Mouse (Mus musculus): Measurements from ENCODE around the gene Slc30a3. TPM values are rescaled to one million over a fixed set of nuclear protein-coding genes. Genes with fewer than 3 reads are reported as not detected.

Slc30a3 gene
- 10 to 100 TPM; 89.6 to 92.2 TPM for total RNA-seq (2021)
- long read RNA-seq, experiment 1, transcript Slc30a3-201 (8 exons, 2,089 nt) = major isoform, 65 of 90 reads
- long read RNA-seq, experiment 1, partial matches to known transcripts = 7 of 90 reads
- long read RNA-seq, experiment 1, other reads (novel, unspliced or antisense) = 18 of 90 reads
- long read RNA-seq, experiment 2, transcript Slc30a3-201 (8 exons, 2,089 nt) = major isoform, 117 of 150 reads
- long read RNA-seq, experiment 2, partial matches to known transcripts = 17 of 150 reads
- long read RNA-seq, experiment 2, other reads (novel, unspliced or antisense) = 16 of 150 reads

GRCm38 (mm10) chr5:31108000-31108490, at the start of gene Slc30a3:
Gene Slc30a3 (minus strand): TSS chr5:31108237.
- H3K4me3 ChIP-seq = no peak within 1 kb of the TSS
- DNase-seq (ENCODE audit: low spot score in 2 of 2) = no peak
- H3K27ac ChIP-seq = no peak within 1 kb of the TSS
- TF ChIP-seq CTCF (conservative IDR thresholded peaks at IDR 0.05) = no peak

- no peak for TF ChIP-seq CTCF (conservative IDR thresholded peaks at IDR 0.05)
- peak; percentile 76 to 82 for DNase-seq (ENCODE audit: low spot score in 2 of 2)
These were observed 46.1 kb upstream of the Slc30a3 start, which contains the start of gene Mpv17 for GRCm38 (mm10) chr5:31154152-31154553. Gene Mpv17 (minus strand): TSS chr5:31154251.

GRCm38 (mm10) chr5:31153516-31154151, 45.6 kb upstream of the Slc30a3 start:
- TF ChIP-seq CTCF (conservative IDR thresholded peaks at IDR 0.05) = no peak
- DNase-seq (ENCODE audit: low spot score in 2 of 2) = peak in 1 of 2 experiments; percentile 30
- Histone ChIP-seq H3K4me3 (peak overlapping the region; percentile 83), H3K27ac (peak overlapping the region; percentile 94)

More at GRCm38 (mm10) chr5:31154152-31154553, 46.1 kb upstream of the Slc30a3 start, which contains the start of gene Mpv17:
- peak within 1 kb of the TSS; percentile 83 for H3K4me3 ChIP-seq
- H3K27ac ChIP-seq = peak within 1 kb of the TSS; percentile 94

DNA sequence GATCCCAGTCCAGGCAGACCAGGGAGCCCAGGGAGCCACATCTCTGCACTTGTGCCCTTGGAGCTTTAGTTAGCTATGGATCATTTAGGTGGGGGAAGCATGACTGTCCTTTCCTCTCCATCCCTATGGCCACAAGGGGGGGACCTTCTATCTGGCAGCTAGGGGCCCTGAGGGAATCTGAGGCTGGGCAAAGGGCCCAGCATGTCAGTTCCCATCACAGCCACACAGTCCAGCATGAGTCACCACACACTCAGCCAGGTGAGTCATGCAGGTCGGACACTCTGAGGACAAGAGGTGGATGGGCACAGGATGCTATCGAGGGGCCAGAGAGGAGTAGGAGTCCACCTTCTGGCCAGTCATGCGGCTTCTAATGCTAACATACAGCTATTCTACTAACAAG, 43.7 kb upstream of the Slc30a3 start:
- DNase-seq (ENCODE audit: low spot score in 2 of 2) = no peak
- TF ChIP-seq CTCF (conservative IDR thresholded peaks at IDR 0.05) = peak; percentile 27
- Histone ChIP-seq H3K27ac (no peak overlapping the region), H3K4me3 (no peak overlapping the region)

- no peak for DNase-seq (ENCODE audit: low spot score in 2 of 2)
These were observed 41.7 kb upstream of the Slc30a3 start for GRCm38 (mm10) chr5:31149781-31150180.

GRCm38 (mm10) chr5:31138968-31139425, 31.0 kb upstream of the Slc30a3 start:
- Histone ChIP-seq H3K27ac (no peak overlapping the region), H3K4me3 (no peak overlapping the region)
- no peak for DNase-seq (ENCODE audit: low spot score in 2 of 2)
- no peak for TF ChIP-seq CTCF (conservative IDR thresholded peaks at IDR 0.05)

More at GRCm38 (mm10) chr5:31149781-31150180, 41.7 kb upstream of the Slc30a3 start:
- no peak overlapping the region for H3K27ac ChIP-seq
- no peak for TF ChIP-seq CTCF (conservative IDR thresholded peaks at IDR 0.05)
- no peak overlapping the region for H3K4me3 ChIP-seq

GRCm38 (mm10) chr5:31138241-31138967, 30.4 kb upstream of the Slc30a3 start, which contains the start of gene Ucn:
Gene Ucn (minus strand): TSS chr5:31138829.
- TF ChIP-seq CTCF (conservative IDR thresholded peaks at IDR 0.05) = no peak
- DNase-seq (ENCODE audit: low spot score in 2 of 2) = no peak
- Histone ChIP-seq H3K4me3 (peak within 1 kb of the TSS; percentile 46), H3K27ac (no peak within 1 kb of the TSS)

DNA sequence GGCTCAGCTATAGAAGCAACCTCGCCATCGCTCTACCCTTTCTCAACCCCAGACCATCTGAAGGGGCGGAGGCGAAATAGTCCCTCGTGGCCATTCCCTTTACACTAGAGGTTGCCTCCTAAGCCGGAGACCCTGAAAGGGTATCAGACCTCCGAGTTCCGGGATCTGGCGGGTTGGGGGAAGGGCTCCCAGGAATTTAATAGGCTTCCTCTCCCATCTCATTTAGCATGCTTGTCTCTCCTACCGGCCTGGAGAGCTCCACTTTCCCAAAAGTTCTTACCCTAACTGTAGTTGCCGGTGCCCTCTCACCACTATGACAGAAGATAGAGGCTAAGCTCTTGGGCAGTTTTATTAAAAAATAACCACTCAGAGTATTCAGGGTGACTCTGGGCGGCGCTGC, 29.6 kb upstream of the Slc30a3 start:
- no peak for TF ChIP-seq CTCF (conservative IDR thresholded peaks at IDR 0.05)
- Histone ChIP-seq H3K4me3 (peak overlapping the region; percentile 46), H3K27ac (no peak overlapping the region)
- no peak for DNase-seq (ENCODE audit: low spot score in 2 of 2)

GRCm38 (mm10) chr5:31136730-31137424, 28.8 kb upstream of the Slc30a3 start:
- no peak for DNase-seq (ENCODE audit: low spot score in 2 of 2)
- TF ChIP-seq CTCF (conservative IDR thresholded peaks at IDR 0.05) = peak; percentile 42
- Histone ChIP-seq H3K27ac (no peak overlapping the region), H3K4me3 (peak overlapping the region; percentile 46)

DNA sequence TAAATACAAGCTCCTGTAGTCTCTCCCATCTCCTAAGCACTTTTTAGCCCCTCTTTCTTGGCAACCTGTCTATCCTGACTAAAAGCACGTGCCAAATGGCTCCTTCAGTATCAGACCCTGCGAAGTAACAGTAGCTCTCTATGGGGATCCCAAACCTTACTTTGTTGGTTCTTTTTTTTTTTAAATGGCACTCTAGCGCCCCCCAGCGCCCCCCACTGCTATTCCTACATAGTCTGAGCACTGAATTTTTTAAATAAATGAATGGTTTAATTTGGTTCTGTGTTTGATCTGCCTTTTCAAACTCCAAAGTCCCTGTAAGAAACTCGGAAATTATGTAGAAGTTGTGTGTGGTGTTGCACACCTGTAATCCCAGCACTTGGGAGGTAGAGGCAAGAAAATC, 18.0 kb upstream of the Slc30a3 start:
- TF ChIP-seq CTCF (conservative IDR thresholded peaks at IDR 0.05) = peak; percentile 62
- Histone ChIP-seq H3K4me3 (no peak overlapping the region), H3K27ac (no peak overlapping the region)
- DNase-seq (ENCODE audit: low spot score in 2 of 2) = peak in 1 of 2 experiments; percentile 29

DNA sequence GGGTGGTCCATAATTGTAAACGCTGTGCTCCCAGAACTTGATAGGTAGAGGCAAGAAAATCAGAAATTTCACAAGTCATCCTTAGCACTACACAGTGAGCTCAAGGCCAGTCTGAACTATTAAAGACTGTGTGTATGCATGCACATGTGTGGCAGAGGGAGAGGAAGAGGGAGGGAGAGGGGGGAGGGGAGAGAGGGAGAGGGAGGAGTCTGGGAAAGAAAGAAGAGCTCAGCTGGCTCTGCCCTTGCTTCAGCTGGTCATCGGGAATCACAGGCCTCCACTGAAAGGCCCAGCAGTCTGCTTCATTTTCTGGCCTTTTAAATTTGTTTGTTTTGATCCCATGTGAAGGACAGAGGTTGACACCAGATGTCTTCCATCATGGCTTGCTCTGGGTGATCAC, 15.4 kb upstream of the Slc30a3 start:
- DNase-seq (ENCODE audit: low spot score in 2 of 2) = no peak
- Histone ChIP-seq H3K4me3 (no peak overlapping the region), H3K27ac (no peak overlapping the region)
- TF ChIP-seq CTCF (conservative IDR thresholded peaks at IDR 0.05) = no peak

GRCm38 (mm10) chr5:31121111-31121510, 13.1 kb upstream of the Slc30a3 start:
- no peak overlapping the region for H3K4me3 ChIP-seq
- no peak for DNase-seq (ENCODE audit: low spot score in 2 of 2)
- no peak overlapping the region for H3K27ac ChIP-seq
- no peak for TF ChIP-seq CTCF (conservative IDR thresholded peaks at IDR 0.05)

All from layer of hippocampus, adult 2 months (tissue).